Mouse (Mus musculus): Measurements from ENCODE around the gene Sh3bgrl3. TPM values are rescaled to one million over a fixed set of nuclear protein-coding genes. Genes with fewer than 3 reads are reported as not detected.
"Not testable (repeated sequence)": the region's sequence is repeated elsewhere in the genome, so short reads cannot be mapped to it uniquely, and the experiment has no call there.

Sh3bgrl3 gene
- total RNA-seq (2021), result 10 to 100 TPM; 70.4 to 72.6 TPM

DNA sequence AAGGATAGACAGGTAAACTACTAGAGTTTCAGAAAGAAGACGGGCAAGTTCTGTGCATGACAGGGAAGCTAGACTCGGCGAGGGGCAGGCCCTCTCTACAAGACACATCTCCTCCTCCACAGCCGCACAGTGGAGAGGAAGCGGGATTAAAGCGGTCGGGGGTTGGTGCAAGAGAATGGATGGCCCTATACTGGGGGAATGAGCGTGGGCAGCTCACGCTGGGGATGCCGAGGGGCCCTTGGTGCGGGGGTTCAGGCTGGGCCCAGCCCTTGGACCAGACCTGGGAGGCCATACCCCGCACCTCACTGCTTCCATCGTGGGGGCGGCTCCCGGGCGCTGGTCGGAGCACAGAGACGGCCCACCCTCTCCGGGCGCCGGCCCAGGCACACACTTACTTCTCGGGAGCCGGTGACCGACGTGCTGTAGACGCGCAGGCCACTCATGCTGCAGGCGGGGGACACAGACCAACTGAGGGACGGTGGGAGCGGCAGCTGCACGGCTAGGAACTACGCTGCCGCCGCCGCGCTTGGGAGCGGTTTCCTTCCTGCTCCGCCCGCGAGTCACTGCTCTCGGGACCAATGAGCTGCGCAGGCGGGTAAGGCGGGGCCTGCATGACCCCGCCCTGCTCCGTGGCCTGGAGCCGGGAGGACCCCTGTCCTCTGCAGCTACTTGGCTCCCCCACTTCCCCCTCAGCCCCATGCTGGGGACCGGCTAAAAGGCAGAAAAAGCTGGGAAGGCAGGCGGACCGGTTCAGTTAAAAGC, at the start of gene Sh3bgrl3:
TSS of gene Sh3bgrl3 (minus strand) at position 569 of the 762 bp plus-strand sequence.
- DNase-seq, result peak; percentile 89

GRCm38 (mm10) chr4:134172391-134172790, 43.8 kb upstream of the Sh3bgrl3 start:
- peak; percentile 62 for DNase-seq

- DNase-seq, result no peak
These were observed 38.3 kb upstream of the Sh3bgrl3 start for GRCm38 (mm10) chr4:134166906-134167305.

DNA sequence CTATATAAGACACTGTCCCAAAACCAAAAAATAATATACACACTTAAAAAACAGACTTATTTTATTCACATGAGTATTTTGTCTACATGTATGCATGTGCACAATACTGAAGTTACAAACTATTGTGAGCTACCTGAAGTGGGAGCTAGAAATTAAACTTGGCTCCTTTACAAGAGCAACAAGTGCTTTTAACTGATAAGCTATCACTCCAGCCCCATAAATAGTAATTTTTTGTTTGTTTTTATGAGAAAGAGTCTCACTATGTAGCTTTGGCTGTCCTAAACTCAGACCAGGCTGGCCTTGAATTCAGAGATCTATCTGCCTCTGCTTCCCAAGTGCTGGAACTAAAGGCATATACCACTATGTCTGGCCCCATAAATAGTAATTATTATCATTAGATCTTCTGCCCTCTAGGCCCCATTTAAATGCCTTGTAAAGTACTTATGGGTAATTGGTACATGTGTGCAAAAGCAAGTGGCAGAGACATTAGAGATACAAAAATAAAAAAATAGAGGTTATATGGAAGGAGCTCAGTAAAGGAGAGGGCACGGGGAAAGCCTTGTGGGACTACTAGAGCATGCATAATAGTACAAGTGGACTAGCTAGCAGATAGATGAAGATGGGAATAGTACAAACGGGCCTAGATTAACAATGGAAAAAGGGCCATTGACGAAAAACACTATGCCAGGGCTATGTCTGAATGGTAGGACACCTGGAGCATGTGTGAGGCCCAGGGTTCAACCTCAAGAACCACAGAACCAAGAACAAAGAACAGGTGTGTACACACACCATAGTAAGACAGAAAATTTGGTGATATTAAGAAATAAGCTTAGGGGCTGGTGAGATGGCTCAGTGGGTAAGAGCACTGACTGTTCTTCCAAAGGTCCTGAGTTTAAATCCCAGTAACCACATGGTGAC, 37.2 kb upstream of the Sh3bgrl3 start:
- DNase-seq, result no peak

- DNase-seq, result no peak
These were observed 36.4 kb upstream of the Sh3bgrl3 start for GRCm38 (mm10) chr4:134165024-134165423.

- no peak for DNase-seq
These were observed 36.0 kb upstream of the Sh3bgrl3 start for GRCm38 (mm10) chr4:134164591-134164990.

GRCm38 (mm10) chr4:134160071-134160470, 31.5 kb upstream of the Sh3bgrl3 start:
- peak; percentile 32 for DNase-seq

DNA sequence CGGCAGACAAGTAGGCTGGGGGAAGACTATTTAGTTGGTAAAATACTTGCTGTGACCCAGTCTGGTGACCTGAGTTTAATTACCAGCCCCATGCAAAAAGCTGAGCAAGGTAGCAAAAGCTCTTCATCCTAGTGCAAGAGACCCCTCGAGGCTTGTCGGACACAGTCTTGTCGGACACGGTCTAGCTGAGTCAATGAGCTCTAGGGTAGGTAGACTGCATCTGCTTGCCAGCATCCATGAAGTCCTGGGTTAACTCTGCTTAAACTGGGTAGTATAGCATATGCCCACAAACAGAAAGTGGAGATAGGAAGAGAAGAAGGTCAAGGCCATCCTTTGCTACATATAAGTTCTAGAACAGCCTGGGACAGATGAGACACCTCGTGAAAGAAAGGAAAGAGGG, 30.2 kb upstream of the Sh3bgrl3 start:
- DNase-seq, result no peak

DNA sequence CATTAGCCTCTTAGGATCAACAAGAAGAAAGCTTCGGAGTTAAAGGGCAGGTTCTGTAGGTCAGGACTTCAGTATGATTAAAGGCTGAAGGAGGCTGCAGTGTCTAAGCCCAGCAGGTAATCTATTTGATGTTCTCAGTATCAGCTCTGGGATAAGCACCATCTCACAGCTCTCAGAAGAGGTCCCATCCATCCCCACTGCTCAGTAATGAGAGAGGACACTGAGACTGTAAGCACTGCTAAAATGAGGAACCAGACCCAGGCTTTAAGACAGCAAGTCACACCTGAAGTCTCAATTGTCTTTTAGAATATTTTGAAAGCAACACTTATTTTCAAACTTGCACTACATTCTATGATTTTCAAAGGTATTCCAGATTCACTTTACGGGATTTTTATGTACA, 29.0 kb upstream of the Sh3bgrl3 start:
- no peak for DNase-seq

GRCm38 (mm10) chr4:134156744-134157143, 28.2 kb upstream of the Sh3bgrl3 start:
- DNase-seq, result peak; percentile 52

- peak; percentile 13 for DNase-seq
These were observed 27.4 kb upstream of the Sh3bgrl3 start for GRCm38 (mm10) chr4:134155961-134156465.

DNA sequence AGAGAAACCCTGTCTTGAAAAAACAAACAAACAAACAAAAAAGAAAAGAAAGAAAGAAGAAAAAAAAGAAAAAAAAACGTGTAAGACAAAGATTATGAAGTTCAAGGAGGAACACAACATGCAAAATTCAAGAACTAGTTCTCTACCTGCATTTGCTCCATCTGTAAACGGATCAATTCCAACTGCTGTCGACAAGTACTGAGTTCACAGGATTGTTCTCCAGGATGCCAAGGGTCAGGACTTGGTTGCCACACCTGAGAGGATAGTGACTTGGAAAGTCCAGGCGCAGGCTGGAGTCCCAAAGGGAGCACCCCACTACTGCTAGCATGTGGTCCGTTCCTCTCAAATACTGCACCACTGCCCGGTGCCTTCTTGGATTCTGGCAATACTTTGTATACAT, 26.9 kb upstream of the Sh3bgrl3 start:
- no peak for DNase-seq

DNA sequence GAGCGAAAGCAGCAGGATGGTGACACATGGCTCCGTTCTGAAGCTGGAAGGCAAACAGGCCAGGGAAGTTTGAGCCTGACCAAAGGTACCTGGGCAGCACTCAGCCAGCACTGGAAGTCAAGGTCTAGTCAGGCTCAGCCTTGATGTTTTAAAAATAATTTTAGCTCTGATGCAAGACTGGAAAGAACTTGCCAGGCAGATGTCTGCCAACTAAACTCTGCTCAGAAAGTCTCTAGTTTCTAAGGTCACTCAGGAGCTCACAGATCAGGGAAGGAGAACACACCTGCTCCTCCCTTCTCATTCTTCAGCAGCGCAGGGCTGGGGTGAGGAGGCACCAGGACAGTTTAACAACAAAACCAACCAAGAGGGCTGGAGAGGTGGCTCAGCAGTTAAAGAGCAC, 25.8 kb upstream of the Sh3bgrl3 start:
- DNase-seq, result peak; percentile 12

- DNase-seq, result no peak
These were observed 25.1 kb upstream of the Sh3bgrl3 start for GRCm38 (mm10) chr4:134153656-134154055.

GRCm38 (mm10) chr4:134152112-134152511, 23.5 kb upstream of the Sh3bgrl3 start:
- DNase-seq, result no peak

GRCm38 (mm10) chr4:134149389-134149788, 20.8 kb upstream of the Sh3bgrl3 start:
- no peak for DNase-seq

DNA sequence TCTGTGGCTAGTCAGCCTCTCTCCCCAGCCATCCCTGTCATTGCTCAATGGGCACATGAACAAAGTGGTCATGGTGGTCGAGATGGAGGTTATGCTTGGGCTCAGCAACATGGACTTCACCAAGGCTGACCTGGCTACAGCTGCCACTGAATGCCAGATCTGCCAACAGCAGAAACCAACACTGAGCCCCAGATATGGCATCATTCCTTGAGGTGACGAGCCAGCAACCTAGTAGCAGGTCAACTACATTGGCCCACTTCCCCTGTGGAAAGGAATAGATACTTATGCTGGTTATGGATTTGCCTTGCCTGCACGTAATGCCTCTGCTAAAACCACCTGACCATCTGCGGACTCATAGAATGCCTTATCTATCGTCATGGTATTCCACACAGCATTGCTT, 15.7 kb upstream of the Sh3bgrl3 start:
- not testable (repeated sequence) for DNase-seq

DNA sequence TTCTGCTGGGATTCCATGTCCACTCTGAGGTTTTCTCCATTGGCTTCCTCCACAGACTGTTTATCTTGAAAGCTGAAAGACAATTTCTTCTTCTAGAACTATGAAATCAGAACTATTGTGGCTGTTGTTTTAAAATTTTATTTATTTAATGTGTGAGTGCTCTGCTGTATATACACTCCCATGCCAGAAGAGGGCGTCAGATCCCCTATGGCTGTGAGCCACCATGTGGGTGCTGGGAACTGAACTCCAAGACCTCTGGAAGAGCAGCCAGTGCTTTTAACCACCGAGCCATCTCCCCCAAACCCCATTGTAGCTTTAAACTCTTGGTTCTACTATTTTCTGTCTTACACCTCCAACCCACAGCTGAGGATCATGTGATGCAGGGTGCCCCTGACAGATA, 10.3 kb upstream of the Sh3bgrl3 start:
- DNase-seq, result no peak

- DNase-seq, result no peak
These were observed 7.8 kb upstream of the Sh3bgrl3 start for GRCm38 (mm10) chr4:134136280-134136926.

DNA sequence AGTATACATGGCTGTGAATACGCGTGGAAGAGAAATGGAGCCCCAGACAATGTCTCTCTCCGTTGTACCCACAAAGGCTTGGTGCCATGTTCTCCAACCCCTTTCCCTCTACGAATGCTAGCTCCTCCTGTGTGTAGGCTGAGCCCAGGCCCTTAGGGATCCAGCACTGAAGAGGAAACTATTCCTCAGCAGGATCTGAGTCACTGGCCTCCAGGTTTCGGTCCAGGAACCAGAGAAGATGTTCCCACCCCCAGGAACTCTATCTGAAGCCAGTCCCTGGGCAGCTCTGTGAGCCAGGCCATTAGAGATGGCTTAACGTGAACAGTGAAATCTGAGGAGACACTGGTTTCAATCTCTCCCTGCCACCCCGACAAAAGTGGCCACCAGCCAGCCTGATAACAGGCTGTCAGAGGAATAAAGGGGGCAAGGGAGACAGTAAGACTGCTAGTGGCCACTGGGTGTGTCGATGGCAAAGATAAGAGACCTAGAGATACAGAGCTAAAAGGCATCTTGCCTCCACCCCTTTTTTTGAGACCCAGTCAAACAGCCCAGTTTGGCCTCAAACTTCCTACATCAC, 4.0 kb upstream of the Sh3bgrl3 start:
- DNase-seq, result no peak

DNA sequence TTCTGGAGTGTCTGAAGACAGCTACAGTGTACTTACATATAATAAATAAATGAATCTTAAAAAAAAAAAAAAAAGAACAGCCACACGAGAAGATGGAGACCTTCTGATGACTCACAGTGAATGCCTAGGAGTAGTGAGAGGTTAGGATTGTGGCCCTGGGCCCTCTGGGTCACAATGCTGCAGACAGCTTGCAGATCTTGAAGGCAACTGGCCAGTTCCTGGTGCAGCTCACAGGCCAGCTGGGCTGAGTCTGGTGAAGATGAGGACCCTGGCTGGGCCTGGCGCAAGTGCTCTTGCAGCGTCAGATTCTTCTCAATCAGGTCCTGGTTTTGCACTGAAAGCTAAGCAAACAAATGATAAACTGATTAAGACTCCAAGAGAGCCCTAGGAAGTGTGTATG, 3.5 kb upstream of the Sh3bgrl3 start:
- DNase-seq, result no peak

GRCm38 (mm10) chr4:134129482-134129881, 893 bp upstream of the Sh3bgrl3 start:
- no peak for DNase-seq

Measured in heart, postnatal 4 days (tissue).